Mouse (Mus musculus): ENCODE results near the gene Clic6. TPM values are rescaled to one million over a fixed set of nuclear protein-coding genes. Genes with fewer than 3 reads are reported as not detected.

Gene Clic6
- total and polyA plus RNA-seq, 3 experiments, result not detected

- H3K79me2 ChIP-seq (ENCODE audit: control insufficient read depth, insufficient read depth, low read length, poor library complexity), result no peaks in the 10 kb centered on the region
- H3K27me3 ChIP-seq (ENCODE audit: control insufficient read depth in 1 of 2, insufficient read depth in 2 of 2, low read length in 2 of 2), result 0 out of 4 replicates have a peak, but pooled peaks cover 0 to 2% of the 10 kb centered on the region in 2 experiments
- no peak overlapping the region for H3K27ac ChIP-seq (ENCODE audit: control insufficient read depth, low read depth, low read length)
- no peaks in the 10 kb centered on the region for H3K9me3 ChIP-seq (replicated peaks; ENCODE audit: insufficient read depth, low read length)
- H3K36me3 ChIP-seq (ENCODE audit: control insufficient read depth in 1 of 2, insufficient read depth in 2 of 2, low read length in 2 of 2), result no peaks in the 10 kb centered on the region
- no peak for DNase-seq (ENCODE audit: low read depth, low spot score)
- 0 out of 4 replicates have a peak, but pooled peaks cover 0 to 4% of the 10 kb centered on the region in 2 experiments for H3K4me1 ChIP-seq (ENCODE audit: control insufficient read depth in 1 of 2, insufficient read depth in 2 of 2, low read length in 2 of 2)
- no peak overlapping the region for H3K4me3 ChIP-seq (ENCODE audit: control insufficient read depth in 1 of 2, insufficient read depth in 1 of 2, low read depth in 2 of 2, low read length in 2 of 2)
- TF ChIP-seq ELF1 (IDR thresholded peaks at IDR 0.05; ENCODE audit: low read depth, low read length) (no peak), TAL1 (IDR thresholded peaks at IDR 0.05; ENCODE audit: low read length) (no peak), EP300 (IDR thresholded peaks at IDR 0.05; ENCODE audit: low read depth in 1 of 2, low read length in 2 of 2) (no peak), ZMIZ1 (IDR thresholded peaks at IDR 0.05; ENCODE audit: low read depth, low read length) (no peak), JUND (IDR thresholded peaks at IDR 0.05; ENCODE audit: low read depth, low read length) (no peak), POLR2AphosphoS5 (IDR thresholded peaks at IDR 0.05; ENCODE audit: borderline replicate concordance, low read depth, low read length) (no peak), SMC3 (IDR thresholded peaks at IDR 0.05; ENCODE audit: low read depth, low read length) (no peak)
- no peak overlapping the region for H3K9ac ChIP-seq (ENCODE audit: control insufficient read depth, low read depth, low read length, poor library complexity, severe bottlenecking)
These were observed 37.8 kb downstream of the Clic6 start for GRCm38 (mm10) chr16:92523351-92523750.

- Histone ChIP-seq H3K27ac (ENCODE audit: control insufficient read depth, low read depth, low read length) (no peak overlapping the region), H3K79me2 (ENCODE audit: control insufficient read depth, insufficient read depth, low read length, poor library complexity) (no peaks in the 10 kb centered on the region), H3K9me3 (replicated peaks; ENCODE audit: insufficient read depth, low read length) (no peaks in the 10 kb centered on the region), H3K9ac (ENCODE audit: control insufficient read depth, low read depth, low read length, poor library complexity, severe bottlenecking) (no peak overlapping the region), H3K27me3 (ENCODE audit: control insufficient read depth in 1 of 2, insufficient read depth in 2 of 2, low read length in 2 of 2) (0 out of 4 replicates have a peak, but pooled peaks cover 0 to 2% of the 10 kb centered on the region in 2 experiments), H3K36me3 (ENCODE audit: control insufficient read depth in 1 of 2, insufficient read depth in 2 of 2, low read length in 2 of 2) (no peaks in the 10 kb centered on the region), H3K4me3 (ENCODE audit: control insufficient read depth in 1 of 2, insufficient read depth in 1 of 2, low read depth in 2 of 2, low read length in 2 of 2) (no peak overlapping the region), H3K4me1 (ENCODE audit: control insufficient read depth in 1 of 2, insufficient read depth in 2 of 2, low read length in 2 of 2) (0 out of 4 replicates have a peak, but pooled peaks cover 0 to 4% of the 10 kb centered on the region in 2 experiments)
- peak; percentile 13 for DNase-seq (ENCODE audit: low read depth, low spot score)
- no peak for TF ChIP-seq JUND (IDR thresholded peaks at IDR 0.05; ENCODE audit: low read depth, low read length)
- TF ChIP-seq KAT2A (conservative IDR thresholded peaks at IDR 0.05; ENCODE audit: low read depth, low read length), result no peak
- TF ChIP-seq MYC (IDR thresholded peaks at IDR 0.05; ENCODE audit: low read depth, low read length), result no peak
- no peak for TF ChIP-seq HCFC1 (IDR thresholded peaks at IDR 0.05; ENCODE audit: low read depth, low read length)
- no peak for TF ChIP-seq POLR2A (IDR thresholded peaks at IDR 0.05; ENCODE audit: control insufficient read depth in 1 of 2, insufficient read depth in 1 of 2, low read depth in 1 of 2, low read length in 2 of 2, poor library complexity in 1 of 2)
- TF ChIP-seq TAL1 (IDR thresholded peaks at IDR 0.05; ENCODE audit: low read length), result no peak
- no peak for TF ChIP-seq POLR2AphosphoS2 (IDR thresholded peaks at IDR 0.05; ENCODE audit: low read length)
- TF ChIP-seq CTCF (IDR thresholded peaks at IDR 0.05 in 2 of 3, conservative IDR thresholded peaks at IDR 0.05 in 1 of 3; ENCODE audit: control insufficient read depth in 1 of 3, insufficient read depth in 1 of 3, low read depth in 2 of 3, low read length in 3 of 3, poor library complexity in 1 of 3, severe bottlenecking in 1 of 3), result no peak
- TF ChIP-seq GABPA (IDR thresholded peaks at IDR 0.05; ENCODE audit: low read depth, low read length), result no peak
- no peak for TF ChIP-seq MYB (IDR thresholded peaks at IDR 0.05; ENCODE audit: low read depth, low read length)
- TF ChIP-seq BHLHE40 (IDR thresholded peaks at IDR 0.05; ENCODE audit: borderline replicate concordance, low read depth, low read length), result no peak
- no peak for TF ChIP-seq CHD1 (IDR thresholded peaks at IDR 0.05; ENCODE audit: low read depth, low read length)
- TF ChIP-seq TCF12 (IDR thresholded peaks at IDR 0.05; ENCODE audit: low read depth, low read length), result no peak
- no peak for TF ChIP-seq ELF1 (IDR thresholded peaks at IDR 0.05; ENCODE audit: low read depth, low read length)
- TF ChIP-seq ZNF384 (IDR thresholded peaks at IDR 0.05; ENCODE audit: low read depth, low read length), result no peak
- TF ChIP-seq ZC3H11A (IDR thresholded peaks at IDR 0.05; ENCODE audit: low read depth, low read length), result no peak
- no peak for TF ChIP-seq NRF1 (IDR thresholded peaks at IDR 0.05; ENCODE audit: insufficient read depth, low read depth, low read length, poor library complexity, severe bottlenecking)
- no peak for TF ChIP-seq NELFE (IDR thresholded peaks at IDR 0.05; ENCODE audit: low read depth, low read length)
- TF ChIP-seq UBTF (IDR thresholded peaks at IDR 0.05; ENCODE audit: borderline replicate concordance, insufficient read depth, low read depth, low read length), result no peak
- no peak for TF ChIP-seq USF1 (IDR thresholded peaks at IDR 0.05; ENCODE audit: low read depth, low read length)
These were observed 39.1 kb downstream of the Clic6 start for GRCm38 (mm10) chr16:92524651-92525050.
